Mouse (Mus musculus): ENCODE data around the gene Camta1. TPM values are rescaled to one million over a fixed set of nuclear protein-coding genes. Genes with fewer than 3 reads are reported as not detected.

Camta1 gene
- polyA plus RNA-seq, 1 experiment from 2014 or later = 81.8 TPM

DNA sequence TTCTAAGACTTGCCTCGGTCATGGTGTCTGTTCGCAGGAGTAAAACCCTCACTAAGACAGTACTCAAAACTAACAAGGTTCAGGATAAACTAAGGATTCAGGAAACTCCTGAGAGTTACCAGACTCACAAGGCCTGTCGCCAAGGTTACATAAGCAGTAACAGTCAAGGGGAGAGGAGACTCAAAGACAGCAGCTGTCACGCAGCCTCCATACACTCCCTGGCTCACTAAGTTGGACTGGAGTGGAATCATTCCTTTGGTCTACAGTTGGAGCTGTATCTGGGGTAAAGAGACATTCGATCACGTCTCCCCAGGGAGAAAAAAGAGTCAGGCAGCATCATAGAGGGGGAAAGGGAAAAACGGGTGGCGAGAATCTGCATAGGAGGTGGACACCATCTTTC, 227.9 kb downstream of the Camta1 start:
- Histone ChIP-seq H3K9ac (ENCODE audit: low read length) (no peak overlapping the region), H3K4me3 (replicated peaks; ENCODE audit: low read length) (no peak overlapping the region), H3K4me1 (ENCODE audit: control insufficient read depth, insufficient read depth, low read length) (no peaks in the 10 kb centered on the region; the same call in 1 of the 2 replicates), H3K9me3 (replicated peaks; ENCODE audit: control insufficient read depth, low read length) (no peaks in the 10 kb centered on the region), H3K27ac (ENCODE audit: low read length) (no peak overlapping the region), H3K27me3 (ENCODE audit: control insufficient read depth, insufficient read depth, low read length) (no peaks in the 10 kb centered on the region), H3K36me3 (ENCODE audit: control insufficient read depth, insufficient read depth, low read length) (no peaks in the 10 kb centered on the region), H3K4me2 (ENCODE audit: low read depth, low read length) (no peak overlapping the region)
- no peak for ATAC-seq (ENCODE audit: insufficient read depth, low FRiP score)
- WGBS = 76% methylated on average over 8 of the region's 8 CpGs

DNA sequence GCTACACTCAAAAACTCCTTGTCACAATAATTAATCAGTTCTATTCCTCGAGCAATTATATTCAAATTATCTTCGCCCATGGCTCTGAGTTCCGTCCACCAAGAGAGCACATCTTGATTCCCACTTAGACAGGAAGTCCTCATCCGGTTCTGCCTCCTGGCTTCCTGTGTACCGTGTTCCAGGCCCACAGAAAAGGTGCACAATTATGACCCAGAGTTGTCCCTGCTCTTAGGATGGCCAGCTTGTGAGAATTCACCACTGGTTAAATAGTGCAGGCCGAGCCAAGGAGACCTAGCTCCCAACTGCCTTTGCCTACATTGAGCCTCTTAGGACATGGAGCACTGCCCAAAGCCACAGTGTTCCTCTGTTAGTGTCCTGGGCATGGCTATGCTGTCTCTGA, 229.4 kb downstream of the Camta1 start:
- Histone ChIP-seq H3K9ac (ENCODE audit: low read length) (no peak overlapping the region), H3K27ac (ENCODE audit: low read length) (no peak overlapping the region), H3K36me3 (ENCODE audit: control insufficient read depth, insufficient read depth, low read length) (no peaks in the 10 kb centered on the region), H3K9me3 (replicated peaks; ENCODE audit: control insufficient read depth, low read length) (no peaks in the 10 kb centered on the region), H3K4me1 (ENCODE audit: control insufficient read depth, insufficient read depth, low read length) (no peaks in the 10 kb centered on the region; the same call in 1 of the 2 replicates), H3K4me3 (replicated peaks; ENCODE audit: low read length) (no peak overlapping the region), H3K27me3 (ENCODE audit: control insufficient read depth, insufficient read depth, low read length) (no peaks in the 10 kb centered on the region), H3K4me2 (ENCODE audit: low read depth, low read length) (no peak overlapping the region)
- ATAC-seq (ENCODE audit: insufficient read depth, low FRiP score) = no peak
- 67% methylated on average over 6 of the region's 6 CpGs for WGBS

DNA sequence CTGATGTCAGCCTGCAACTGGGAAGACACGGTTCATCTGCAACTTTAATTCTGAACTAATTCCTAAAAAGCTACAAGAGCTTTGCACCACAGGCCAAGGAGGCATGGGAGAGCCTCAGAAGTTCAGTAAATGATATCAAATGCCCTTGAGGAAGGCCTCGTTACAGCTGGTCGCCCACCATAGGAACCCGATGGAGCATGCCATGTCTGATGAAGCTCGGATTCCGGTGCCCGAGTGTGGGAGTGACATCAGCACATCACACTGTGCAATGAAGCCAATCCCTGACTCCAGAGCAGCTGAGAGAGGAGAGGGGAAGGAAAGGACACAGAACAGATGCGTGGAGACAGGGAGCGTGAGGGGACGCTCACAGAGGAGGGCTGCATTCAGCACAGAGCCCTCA, 231.0 kb downstream of the Camta1 start:
- H3K4me1 ChIP-seq (ENCODE audit: control insufficient read depth, insufficient read depth, low read length) = no peaks in the 10 kb centered on the region; the same call in 1 of the 2 replicates
- 69% methylated on average over 10 of the region's 10 CpGs for WGBS
- H3K9me3 ChIP-seq (replicated peaks; ENCODE audit: control insufficient read depth, low read length) = no peaks in the 10 kb centered on the region
- no peak overlapping the region for H3K4me2 ChIP-seq (ENCODE audit: low read depth, low read length)
- H3K27ac ChIP-seq (ENCODE audit: low read length) = no peak overlapping the region
- H3K36me3 ChIP-seq (ENCODE audit: control insufficient read depth, insufficient read depth, low read length) = no peaks in the 10 kb centered on the region
- no peak overlapping the region for H3K9ac ChIP-seq (ENCODE audit: low read length)
- H3K4me3 ChIP-seq (replicated peaks; ENCODE audit: low read length) = no peak overlapping the region
- H3K27me3 ChIP-seq (ENCODE audit: control insufficient read depth, insufficient read depth, low read length) = no peaks in the 10 kb centered on the region
- ATAC-seq (ENCODE audit: insufficient read depth, low FRiP score) = no peak

DNA sequence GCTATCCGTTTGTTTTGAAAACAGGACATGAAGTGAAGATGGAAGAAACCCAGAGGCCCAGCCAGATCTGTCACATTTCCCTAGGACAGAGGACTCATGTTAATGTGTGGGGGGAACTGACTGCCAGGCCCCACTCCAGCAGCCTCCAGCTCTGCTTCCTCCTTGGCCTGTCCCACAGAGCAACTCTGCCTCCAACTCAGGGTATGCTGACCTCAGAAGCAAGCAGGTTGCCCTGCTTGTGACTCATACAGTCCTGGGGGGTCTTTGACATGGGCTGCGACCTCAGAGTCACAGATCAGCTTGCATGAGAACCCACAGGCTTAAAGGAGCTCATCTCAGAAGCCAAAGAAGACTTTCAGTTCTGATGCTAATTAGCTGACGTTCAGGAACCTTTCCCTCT, 231.4 kb downstream of the Camta1 start:
- Histone ChIP-seq H3K4me1 (ENCODE audit: control insufficient read depth, insufficient read depth, low read length) (no peaks in the 10 kb centered on the region; the same call in 1 of the 2 replicates), H3K27me3 (ENCODE audit: control insufficient read depth, insufficient read depth, low read length) (no peaks in the 10 kb centered on the region), H3K27ac (ENCODE audit: low read length) (no peak overlapping the region), H3K9me3 (replicated peaks; ENCODE audit: control insufficient read depth, low read length) (no peaks in the 10 kb centered on the region), H3K36me3 (ENCODE audit: control insufficient read depth, insufficient read depth, low read length) (no peaks in the 10 kb centered on the region), H3K9ac (ENCODE audit: low read length) (no peak overlapping the region), H3K4me2 (ENCODE audit: low read depth, low read length) (no peak overlapping the region), H3K4me3 (replicated peaks; ENCODE audit: low read length) (no peak overlapping the region)
- no peak for ATAC-seq (ENCODE audit: insufficient read depth, low FRiP score)
- WGBS = 55% methylated on average over 3 of the region's 3 CpGs

DNA sequence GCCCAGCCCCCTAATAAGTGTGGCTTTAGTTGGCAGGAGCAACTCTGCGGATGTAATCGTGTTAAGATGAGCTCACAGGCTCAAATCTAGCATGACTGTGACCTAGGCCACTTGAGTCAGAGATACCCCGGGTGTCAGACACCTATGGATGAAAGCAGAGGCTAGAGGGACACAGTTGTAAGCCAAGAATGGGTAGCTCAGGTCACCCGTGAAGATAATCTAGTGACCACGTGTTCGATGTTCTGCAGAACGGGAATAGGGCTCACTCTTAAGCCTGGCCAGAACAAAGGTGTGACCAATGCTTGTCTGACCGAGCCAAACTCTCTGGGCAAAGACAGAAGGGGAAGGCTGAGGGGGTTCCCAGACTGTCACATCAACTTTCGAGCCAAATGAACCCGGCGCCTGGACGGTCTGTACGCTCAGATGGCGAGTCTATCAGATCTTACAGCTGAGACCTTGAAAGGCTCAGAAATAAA, 242.1 kb downstream of the Camta1 start:
- Histone ChIP-seq H3K4me3 (replicated peaks; ENCODE audit: low read length) (no peak overlapping the region), H3K4me1 (ENCODE audit: control insufficient read depth, insufficient read depth, low read length) (no peaks in the 10 kb centered on the region), H3K27ac (ENCODE audit: low read length) (no peak overlapping the region), H3K4me2 (ENCODE audit: low read depth, low read length) (no peak overlapping the region), H3K27me3 (ENCODE audit: control insufficient read depth, insufficient read depth, low read length) (no peaks in the 10 kb centered on the region), H3K9me3 (replicated peaks; ENCODE audit: control insufficient read depth, low read length) (no peaks in the 10 kb centered on the region), H3K9ac (ENCODE audit: low read length) (no peak overlapping the region), H3K36me3 (ENCODE audit: control insufficient read depth, insufficient read depth, low read length) (no peaks in the 10 kb centered on the region)
- no peak for ATAC-seq (ENCODE audit: insufficient read depth, low FRiP score)
- 72% methylated on average over 14 of the region's 14 CpGs for WGBS

DNA sequence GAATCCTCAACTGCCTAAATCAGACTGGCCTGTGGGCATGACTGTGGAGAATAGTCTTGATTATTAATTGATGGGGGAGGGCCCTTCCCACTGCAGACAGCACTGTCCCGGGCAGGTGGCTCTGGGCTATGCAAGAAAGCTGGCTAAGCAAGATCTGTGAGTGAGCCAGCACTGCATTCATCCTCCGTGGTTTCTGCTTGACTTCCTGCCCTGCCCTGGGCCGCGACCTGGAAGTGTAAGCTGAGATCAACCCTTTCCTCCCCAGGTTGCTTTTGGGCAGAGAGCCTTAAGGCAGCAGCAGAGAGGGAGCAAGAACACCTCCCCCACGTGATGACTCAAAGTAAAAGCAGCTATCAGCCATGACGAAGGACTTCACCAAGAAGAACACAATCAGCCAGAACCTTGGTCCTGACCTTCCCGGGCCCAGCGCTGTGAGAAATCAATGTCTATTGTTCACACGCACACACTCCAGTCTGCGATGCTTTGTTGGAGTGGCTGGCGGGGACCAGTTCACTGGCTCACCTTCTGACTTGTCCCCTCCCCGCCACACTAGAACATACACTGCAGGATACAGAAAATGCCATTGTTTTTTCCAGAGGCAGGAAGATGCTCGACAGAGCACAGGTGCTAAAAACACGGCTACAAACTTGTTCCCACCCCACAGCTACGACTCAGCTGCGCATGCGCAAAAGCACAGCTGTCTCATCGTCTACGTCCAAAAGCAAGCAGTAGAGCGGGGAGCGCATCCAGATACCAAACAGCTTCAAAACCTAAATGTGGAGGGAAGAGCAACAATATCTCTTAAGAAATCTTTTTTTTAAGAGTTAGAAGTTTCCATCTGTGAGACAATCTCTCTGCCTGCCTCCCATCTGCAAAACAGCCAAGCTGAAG, 243.0 kb downstream of the Camta1 start:
- no peak for ATAC-seq (ENCODE audit: insufficient read depth, low FRiP score)
- H3K27me3 ChIP-seq (ENCODE audit: control insufficient read depth, insufficient read depth, low read length) = no peaks in the 10 kb centered on the region
- H3K36me3 ChIP-seq (ENCODE audit: control insufficient read depth, insufficient read depth, low read length) = no peaks in the 10 kb centered on the region
- WGBS = 41% methylated on average over 21 of the region's 21 CpGs
- H3K9ac ChIP-seq (ENCODE audit: low read length) = no peak overlapping the region
- no peaks in the 10 kb centered on the region for H3K4me1 ChIP-seq (ENCODE audit: control insufficient read depth, insufficient read depth, low read length)
- no peaks in the 10 kb centered on the region for H3K9me3 ChIP-seq (replicated peaks; ENCODE audit: control insufficient read depth, low read length)
- no peak overlapping the region for H3K4me2 ChIP-seq (ENCODE audit: low read depth, low read length)
- H3K4me3 ChIP-seq (replicated peaks; ENCODE audit: low read length) = no peak overlapping the region
- H3K27ac ChIP-seq (ENCODE audit: low read length) = no peak overlapping the region

DNA sequence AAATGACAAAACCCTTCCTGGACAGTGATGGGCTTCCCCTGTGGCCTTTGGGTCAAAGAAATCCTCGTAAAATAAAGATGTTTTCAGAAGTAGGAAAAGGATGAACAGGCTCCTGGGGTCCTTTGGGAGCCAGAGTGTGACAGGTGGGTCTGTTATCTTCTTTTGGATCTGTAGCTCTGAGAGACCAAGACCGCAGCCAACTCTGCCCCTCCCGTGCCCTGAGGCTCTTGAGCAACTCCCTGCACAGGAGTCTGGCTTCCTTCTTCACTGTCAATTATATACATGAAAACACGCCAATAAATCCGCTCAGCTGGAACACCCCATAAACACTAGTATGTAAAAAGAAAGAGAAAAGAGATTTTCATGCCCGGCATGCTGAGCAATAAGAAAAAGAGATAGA, 250.1 kb downstream of the Camta1 start:
- no peak for ATAC-seq (ENCODE audit: insufficient read depth, low FRiP score)
- no peak overlapping the region for H3K9ac ChIP-seq (ENCODE audit: low read length)
- H3K27me3 ChIP-seq (ENCODE audit: control insufficient read depth, insufficient read depth, low read length) = no peaks in the 10 kb centered on the region
- H3K4me3 ChIP-seq (replicated peaks; ENCODE audit: low read length) = no peak overlapping the region
- H3K27ac ChIP-seq (ENCODE audit: low read length) = no peak overlapping the region
- no peaks in the 10 kb centered on the region for H3K9me3 ChIP-seq (replicated peaks; ENCODE audit: control insufficient read depth, low read length)
- 67% methylated on average over 6 of the region's 6 CpGs for WGBS
- no peaks in the 10 kb centered on the region for H3K36me3 ChIP-seq (ENCODE audit: control insufficient read depth, insufficient read depth, low read length)
- no peaks in the 10 kb centered on the region for H3K4me1 ChIP-seq (ENCODE audit: control insufficient read depth, insufficient read depth, low read length)
- no peak overlapping the region for H3K4me2 ChIP-seq (ENCODE audit: low read depth, low read length)

DNA sequence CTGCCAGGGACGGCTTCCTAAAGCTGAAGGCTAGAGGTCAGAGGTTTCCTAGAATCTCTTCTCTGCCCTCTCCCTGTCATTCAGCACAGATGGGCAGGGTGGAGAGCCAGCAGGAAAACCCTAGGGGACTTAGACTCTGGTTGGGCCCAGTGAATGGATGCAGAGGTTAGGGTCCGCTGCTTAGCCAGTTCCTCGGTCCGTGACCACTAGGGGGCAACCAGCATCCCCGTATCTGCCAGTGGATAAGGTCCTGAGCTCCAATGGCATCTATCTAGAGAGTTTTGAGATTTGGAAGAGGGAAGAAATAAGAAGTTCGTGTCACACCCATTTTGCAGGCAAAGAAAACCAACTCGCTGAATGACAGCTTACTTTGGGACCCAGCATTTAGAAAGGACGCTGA, 251.4 kb downstream of the Camta1 start:
- Histone ChIP-seq H3K9ac (ENCODE audit: low read length) (no peak overlapping the region), H3K4me3 (replicated peaks; ENCODE audit: low read length) (no peak overlapping the region), H3K36me3 (ENCODE audit: control insufficient read depth, insufficient read depth, low read length) (no peaks in the 10 kb centered on the region), H3K4me2 (ENCODE audit: low read depth, low read length) (no peak overlapping the region), H3K4me1 (ENCODE audit: control insufficient read depth, insufficient read depth, low read length) (no peaks in the 10 kb centered on the region), H3K27ac (ENCODE audit: low read length) (no peak overlapping the region), H3K27me3 (ENCODE audit: control insufficient read depth, insufficient read depth, low read length) (no peaks in the 10 kb centered on the region), H3K9me3 (replicated peaks; ENCODE audit: control insufficient read depth, low read length) (no peaks in the 10 kb centered on the region)
- 17% methylated on average over 8 of the region's 8 CpGs for WGBS
- peak; percentile 47; the same call in 1 of the 2 replicates for ATAC-seq (ENCODE audit: insufficient read depth, low FRiP score)

DNA sequence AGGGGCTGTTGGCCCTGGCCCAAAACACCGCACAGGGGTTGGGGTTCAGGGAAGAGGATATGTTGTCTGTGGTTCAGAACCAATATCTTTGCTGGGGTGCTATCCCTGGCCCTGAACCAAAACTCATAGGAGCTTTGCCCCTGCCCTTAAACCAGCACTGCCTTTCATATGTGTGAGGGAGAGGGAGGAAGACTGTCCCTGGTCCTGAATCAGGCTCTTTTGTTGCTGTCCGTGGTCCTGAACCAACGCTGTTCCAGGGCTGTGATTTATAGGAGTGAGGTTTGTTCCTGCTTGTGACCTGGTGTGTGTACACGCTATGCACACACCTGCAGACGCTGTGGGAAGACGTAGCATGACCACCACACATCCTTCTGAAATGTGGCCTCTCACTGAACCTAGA, 256.8 kb downstream of the Camta1 start:
- Histone ChIP-seq H3K27me3 (ENCODE audit: control insufficient read depth, insufficient read depth, low read length) (no peaks in the 10 kb centered on the region), H3K4me1 (ENCODE audit: control insufficient read depth, insufficient read depth, low read length) (no peaks in the 10 kb centered on the region), H3K36me3 (ENCODE audit: control insufficient read depth, insufficient read depth, low read length) (no peaks in the 10 kb centered on the region), H3K4me3 (replicated peaks; ENCODE audit: low read length) (no peak overlapping the region), H3K9ac (ENCODE audit: low read length) (no peak overlapping the region), H3K9me3 (replicated peaks; ENCODE audit: control insufficient read depth, low read length) (no peaks in the 10 kb centered on the region), H3K4me2 (ENCODE audit: low read depth, low read length) (no peak overlapping the region), H3K27ac (ENCODE audit: low read length) (no peak overlapping the region)
- ATAC-seq (ENCODE audit: insufficient read depth, low FRiP score) = peak; percentile 71; the same call in 1 of the 2 replicates
- 29% methylated on average over 6 of the region's 6 CpGs for WGBS
